Mouse (Mus musculus): ENCODE measurements around the gene Ror1.

Gene Ror1

DNA sequence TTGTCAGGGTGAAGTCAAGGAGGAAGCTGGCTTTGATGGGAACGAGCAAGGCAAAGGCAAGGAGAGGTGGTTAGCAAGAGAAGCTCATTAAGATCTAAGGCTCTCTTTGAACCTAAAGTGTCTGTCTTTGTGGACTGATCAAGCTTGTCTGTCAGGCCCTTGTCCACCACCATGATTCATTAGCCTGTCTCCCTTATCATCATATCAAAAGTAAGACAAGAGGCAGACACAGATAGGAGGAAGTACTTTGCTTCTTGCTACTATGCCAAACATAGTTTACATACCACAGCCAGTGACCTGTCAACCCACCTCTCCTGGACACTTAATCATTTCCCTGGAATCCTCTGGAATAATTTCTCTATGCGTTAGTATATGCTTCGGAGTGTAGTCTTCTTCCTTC, 121.0 kb downstream of the Ror1 start:
- no peak for DNase-seq

DNA sequence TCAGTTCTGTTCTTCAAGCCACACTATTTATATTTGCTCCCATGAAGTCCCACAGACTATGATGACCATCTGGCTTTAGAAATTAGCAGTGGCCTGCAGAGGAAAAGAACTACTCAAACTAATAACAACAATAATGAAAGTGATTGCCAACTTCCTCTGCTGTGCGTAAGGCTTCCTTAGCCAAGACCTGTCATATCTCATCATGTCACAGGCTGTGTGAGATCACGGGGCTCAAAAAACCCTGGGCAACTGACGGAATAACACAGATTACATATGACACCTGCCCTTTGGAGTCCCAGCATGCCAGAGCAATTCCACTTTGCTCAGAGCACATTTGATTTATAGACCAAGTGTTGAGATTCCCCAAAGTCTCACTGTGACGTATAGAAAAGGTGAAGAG, 123.4 kb downstream of the Ror1 start:
- no peak for DNase-seq

DNA sequence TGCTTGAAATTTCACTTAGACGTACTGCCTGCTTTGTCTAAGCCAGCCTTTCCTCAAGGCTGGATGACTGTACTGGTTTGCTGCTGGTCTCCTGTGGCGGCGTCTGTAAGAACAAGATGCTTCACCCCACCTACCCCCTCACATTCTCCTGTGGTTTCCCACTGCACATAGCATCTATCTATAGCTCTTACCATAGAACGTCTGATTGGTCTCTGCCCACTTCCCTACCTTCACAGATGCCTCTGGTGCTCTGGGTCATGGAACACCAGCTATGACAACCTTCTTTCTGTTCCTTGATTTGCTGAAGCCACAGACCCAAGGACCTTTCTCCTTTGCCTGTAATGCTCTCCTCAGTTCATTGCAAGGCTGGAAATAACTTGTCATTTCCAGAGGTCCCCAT, 124.0 kb downstream of the Ror1 start:
- no peak for DNase-seq

DNA sequence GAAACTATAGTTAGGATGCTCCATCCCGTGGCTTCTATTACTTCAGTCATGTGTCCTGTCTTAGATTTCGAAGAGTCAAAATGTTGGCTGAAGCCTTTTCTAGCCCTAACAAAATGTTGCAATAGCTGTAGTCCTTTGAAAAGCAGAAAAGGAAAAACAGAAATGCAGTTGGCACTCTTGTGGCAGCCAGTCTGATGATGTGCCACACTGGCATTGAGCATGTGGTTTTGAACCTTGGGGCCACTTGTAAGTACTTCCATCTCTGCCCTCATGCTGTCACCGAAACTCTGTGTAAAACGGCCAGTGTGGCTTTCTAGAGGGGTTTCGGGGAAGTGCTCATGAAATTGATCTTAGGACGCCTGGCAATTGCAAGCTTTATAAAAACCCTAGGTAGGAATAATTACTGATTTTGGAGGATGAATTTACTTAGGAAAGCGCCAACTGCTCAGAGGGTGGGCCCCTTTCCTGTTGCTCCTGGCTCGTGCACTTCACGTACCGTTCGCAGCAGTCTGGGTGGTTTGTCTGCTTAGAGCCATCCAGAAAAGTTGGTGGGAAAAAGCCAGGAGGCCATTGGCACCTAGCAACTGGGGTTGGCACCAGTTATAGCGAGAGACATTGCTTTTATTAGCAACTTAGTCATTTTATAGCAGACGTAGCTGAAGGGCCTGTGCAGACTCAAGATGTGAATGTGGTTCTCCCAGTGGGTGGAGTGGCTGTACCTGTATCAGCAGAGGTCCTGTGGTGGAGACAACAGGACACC, 126.6 kb downstream of the Ror1 start:
- DNase-seq: no peak

DNA sequence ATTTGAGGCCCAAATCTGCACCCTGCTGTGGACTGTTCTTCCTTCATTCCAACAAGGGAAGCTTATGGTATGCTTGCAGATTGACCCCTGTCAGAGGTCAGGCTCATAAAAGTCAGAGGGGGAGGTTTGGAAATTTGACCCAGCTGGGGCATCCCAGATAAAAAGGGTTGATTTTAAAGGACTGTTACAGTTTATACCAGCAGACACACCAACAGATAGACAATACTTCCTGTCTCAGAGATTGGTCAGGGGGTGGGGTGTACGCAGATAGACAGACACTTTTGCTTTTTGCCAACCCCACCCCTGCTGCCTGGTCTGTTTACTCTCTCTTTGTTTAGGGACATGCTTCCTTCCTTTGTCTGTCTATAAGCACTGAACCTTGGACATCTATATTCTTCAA, 127.9 kb downstream of the Ror1 start:
- DNase-seq: no peak

DNA sequence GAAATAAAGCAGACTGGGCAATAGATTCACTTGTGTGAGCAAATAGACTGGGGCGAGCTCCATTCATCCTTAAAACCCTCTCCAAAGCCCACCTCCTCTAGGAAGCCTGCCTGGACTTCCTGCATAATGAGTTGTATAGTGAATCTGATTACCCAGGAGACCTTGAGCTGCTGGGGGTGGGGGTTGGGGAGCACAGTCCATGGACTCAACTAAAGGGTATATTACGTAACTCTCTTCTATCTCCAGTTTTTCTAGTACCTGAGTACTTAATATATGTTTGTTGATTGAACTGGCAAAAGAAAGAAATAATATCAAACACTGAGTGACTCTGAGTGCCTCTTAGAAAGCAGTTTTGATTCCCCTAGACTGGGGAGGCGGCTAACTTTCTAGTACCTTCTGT, 128.4 kb downstream of the Ror1 start:
- DNase-seq: no peak

DNA sequence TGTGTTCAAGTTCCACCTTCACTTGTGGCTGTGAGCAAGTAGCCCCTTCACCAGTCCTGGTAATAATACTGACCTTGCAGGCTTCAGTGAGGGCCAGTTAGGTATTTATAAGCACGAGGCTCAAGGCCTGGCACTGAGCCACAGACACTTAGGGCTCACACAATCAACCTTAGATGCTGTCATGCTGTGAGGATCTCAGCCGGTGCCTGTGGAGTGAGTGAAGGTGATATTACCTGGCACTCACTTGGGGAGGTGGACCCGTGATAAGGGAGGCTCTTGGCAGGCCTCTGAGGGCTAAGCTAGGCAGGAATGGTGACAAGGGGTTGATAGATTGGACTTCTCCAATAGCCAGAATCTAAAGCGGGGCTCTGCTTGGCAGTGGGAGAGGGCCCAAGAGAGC, 131.0 kb downstream of the Ror1 start:
- peak; percentile 70 for DNase-seq

DNA sequence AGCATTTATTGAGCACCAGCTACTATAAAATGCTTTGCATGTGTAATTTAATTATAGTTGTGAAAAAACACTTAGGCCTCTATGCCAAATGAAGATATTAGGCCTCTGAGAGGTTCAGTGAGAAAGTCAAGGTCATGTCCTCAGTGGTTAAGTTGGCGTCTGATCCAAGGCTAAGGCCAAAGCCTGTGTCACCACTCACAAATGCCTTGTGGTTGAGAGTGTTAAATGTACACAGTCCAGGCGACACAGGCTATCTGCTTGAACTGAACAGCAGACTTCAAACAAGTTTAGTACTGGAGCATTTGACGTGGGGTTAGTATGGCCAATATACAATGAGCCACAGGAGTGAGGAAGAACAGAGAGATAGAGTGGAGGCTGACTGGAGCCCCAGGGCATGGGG, 132.5 kb downstream of the Ror1 start:
- no peak for DNase-seq

DNA sequence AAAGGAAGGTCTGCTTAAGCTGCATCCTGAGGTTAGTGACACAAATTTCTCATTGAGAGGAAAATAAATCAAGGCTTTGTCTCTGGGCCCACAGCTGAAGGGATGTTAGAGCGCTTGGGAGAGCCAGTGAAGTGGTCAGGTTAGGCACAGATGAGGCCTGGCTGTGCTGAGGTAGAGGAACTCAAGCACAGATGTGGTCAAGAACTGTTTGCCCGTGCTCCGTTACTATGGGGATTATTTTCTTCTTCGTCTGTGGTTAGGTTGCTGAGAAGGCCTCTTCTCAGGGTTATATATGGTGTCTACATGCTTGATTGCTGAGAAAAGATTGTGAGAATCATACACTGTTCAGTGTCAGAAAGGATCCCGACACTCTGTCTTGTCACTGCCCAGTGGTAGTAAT, 134.7 kb downstream of the Ror1 start:
- no peak for DNase-seq

DNA sequence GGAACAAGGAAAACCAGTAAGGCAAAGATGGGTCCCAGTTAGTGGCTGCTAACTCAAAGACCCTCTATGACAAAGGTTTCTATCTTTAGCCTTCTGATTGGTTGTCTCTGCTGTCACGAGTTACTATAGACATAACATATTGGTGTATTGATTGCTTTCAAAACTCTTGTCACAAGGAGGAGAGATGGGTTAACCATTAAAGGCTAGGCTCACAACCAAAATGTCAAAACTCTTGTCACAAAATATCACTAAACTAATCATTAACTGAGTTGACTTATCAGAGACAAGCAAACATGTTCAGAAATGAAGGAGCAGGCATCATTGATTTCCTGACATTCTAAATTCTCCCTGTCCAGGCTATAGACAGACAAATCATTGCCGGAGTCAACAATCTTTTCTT, 135.4 kb downstream of the Ror1 start:
- DNase-seq: no peak

DNA sequence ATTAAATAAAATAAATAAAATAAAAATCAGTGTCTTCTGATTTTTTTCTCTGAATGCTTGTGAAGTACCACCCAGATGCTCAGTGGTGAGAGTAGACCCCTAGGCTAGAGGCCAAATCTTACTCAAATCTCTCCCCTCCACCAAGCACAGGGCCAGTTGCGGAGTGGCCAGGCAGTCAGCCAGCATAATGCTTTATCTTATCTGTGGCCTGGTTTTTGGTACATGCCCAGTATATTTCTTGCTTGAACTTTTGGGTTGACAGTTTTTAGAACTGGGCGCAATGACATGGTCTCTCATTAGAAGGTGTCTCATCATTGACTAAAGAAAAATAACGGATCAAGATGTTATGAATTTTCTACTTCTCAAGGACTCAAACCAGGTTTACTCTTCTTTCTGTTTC, 136.3 kb downstream of the Ror1 start:
- DNase-seq: no peak

DNA sequence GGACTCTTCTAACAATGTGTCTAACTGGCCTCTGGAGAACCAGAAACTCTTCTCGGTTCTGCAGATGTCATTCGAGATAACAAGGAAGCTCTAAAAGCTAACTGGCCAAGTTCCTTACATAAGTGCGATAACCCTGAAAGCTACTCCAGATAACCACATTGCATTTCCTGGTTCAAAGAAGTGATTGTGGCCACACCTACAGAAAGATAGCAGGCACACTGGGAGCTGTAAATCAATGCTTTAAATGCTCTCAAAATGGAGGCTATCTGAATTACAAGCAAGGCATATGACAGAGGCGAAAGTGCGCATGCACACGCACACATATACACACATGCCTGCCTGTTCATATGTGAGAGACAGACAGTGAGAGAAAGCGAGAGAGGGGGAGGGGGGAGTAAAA, 136.9 kb downstream of the Ror1 start:
- no peak for DNase-seq

DNA sequence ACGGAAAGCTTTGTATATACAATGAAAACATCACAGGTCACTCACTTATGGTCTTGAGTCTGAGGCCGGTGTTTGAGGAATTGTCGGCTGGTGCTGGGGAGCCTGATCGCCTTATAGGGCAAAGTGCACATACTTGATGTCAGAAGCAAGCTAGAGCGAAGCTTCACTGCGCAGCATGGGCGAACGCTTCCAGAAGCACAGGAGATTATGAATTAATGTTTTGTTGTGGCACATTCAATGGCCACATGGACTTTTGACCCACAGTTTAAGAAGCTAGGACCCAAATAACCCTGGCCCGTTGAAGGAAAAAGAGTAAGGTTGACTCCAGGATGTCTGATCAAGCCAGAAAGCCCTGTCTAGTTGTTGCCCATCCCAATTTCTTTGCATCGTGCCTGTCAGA, 138.2 kb downstream of the Ror1 start:
- peak; percentile 72 for DNase-seq

DNA sequence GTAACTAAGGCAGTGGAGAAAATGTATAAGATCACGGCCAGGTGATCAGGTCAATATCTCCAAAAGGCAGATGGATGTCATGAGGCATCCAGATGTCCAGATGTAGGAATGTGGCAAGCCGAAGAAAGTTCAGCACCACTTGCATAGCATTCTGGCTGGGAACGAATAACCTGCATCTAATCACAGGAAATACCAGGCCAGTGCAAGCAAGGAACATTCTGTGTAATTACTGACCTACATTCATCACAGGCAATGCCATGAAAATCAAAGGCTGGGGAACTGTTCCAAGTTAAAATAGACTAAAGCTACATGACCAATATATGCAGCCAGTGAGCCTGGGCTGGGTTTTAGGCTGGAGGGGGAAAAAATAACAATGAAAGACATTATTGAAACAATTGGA, 140.7 kb downstream of the Ror1 start:
- no peak for DNase-seq

DNA sequence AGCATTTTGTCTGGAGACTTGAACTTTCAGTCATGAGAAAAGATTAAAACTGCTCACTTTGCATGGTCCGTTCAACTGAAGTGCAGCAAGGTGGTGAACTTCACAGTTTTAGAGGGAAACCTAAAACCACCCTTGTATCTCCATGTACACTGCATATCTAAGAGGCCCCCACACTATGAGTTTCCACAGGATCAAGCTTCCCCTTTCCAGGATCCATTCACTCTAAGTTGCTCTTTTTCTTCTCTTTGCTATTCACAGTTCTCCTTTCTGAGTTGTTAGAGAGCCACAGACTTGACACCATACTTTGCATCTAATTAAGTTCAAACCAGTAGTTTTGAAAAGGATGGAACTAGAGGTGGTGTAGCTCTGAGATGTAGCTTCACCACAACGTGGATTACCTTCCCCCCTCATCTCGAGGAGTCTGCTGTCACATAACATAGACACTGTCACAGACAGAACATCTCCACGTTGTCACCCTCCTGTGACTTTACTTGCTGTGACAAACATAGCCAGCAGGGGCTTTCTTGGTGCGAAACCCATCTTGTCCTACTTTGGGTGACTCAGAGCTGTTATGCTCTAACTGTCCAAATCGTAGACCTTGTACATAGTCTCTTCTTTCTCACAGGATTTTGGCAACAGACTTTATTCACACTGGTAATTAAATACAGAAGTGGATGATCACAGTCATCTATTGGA, 146.6 kb downstream of the Ror1 start:
- DNase-seq: no peak

DNA sequence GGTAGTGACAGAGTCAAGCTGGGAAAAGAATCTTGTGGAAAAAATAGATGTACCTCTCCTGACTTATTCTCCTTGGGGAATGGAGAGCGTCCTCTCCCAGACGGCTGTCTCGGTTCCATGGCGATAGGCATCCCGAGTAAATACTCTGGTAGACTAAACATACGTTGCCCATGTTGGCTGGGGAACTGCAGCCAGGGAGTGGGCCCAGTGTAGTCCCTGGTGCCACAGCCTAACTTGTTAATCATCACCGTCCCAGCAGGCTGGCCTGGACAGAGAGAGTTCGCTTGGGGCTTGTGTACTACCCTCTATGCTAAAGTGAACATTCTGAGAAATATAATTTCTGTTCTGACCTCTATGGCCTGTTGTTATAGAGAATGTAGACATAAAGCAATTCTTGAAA, 148.7 kb downstream of the Ror1 start:
- DNase-seq: no peak

DNA sequence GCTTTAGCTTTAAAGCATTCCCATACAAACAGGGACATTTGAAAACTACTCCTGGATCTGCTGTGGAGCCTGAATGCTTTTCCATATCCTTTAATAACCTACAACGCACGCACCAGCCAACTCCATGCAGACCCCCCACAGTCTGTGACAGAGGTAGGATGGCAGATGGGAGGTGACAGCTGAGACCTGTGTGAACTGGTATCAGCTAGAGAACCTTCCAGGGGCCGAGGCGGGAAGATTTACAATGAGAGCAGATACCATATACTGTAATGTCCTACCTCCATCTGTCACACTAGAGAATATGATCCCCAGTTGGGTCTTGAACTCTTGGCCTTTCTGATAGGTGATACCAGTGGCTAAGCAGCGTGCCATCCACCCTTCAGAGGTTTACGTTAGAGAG, 149.1 kb downstream of the Ror1 start:
- DNase-seq: no peak

DNA sequence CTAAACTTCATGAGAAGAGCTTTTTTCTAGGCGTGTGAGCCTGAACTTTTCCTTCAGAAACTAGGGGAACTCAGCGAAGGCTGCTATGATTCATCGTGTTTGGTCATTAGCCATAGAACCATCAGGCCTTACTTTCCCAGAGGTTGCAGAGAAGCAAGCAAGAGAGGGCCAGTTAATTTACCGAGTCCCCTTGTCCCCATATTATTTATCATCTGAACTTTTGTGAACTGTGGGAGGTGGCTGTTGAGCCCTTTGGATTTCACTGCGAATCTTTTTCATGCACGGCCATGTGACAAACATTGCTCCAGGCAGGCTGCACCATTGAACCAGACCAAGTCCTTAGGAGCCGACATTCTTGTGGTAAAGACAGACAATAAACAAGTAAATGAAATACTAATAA, 152.2 kb downstream of the Ror1 start:
- peak; percentile 53 for DNase-seq

DNA sequence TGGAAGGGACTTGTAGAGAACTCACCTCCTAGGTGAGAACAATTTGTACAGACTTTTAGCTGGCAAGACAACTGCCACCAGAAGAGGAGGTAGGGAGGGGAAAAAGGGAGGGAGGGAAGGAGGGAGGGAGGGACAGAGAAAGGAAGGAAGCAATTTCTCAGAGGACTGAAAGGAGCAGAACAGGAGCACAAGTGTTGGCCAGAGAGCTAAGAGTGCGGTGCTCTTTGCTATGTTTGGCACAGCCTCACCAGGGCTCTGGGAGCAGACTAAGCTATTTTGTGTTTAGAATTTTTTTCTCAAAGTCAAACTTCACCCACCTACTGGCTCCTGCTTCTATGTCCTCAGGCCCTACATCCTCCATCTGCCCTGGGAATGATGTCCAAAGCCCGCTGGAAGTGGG, 152.7 kb downstream of the Ror1 start:
- peak; percentile 23 for DNase-seq

DNA sequence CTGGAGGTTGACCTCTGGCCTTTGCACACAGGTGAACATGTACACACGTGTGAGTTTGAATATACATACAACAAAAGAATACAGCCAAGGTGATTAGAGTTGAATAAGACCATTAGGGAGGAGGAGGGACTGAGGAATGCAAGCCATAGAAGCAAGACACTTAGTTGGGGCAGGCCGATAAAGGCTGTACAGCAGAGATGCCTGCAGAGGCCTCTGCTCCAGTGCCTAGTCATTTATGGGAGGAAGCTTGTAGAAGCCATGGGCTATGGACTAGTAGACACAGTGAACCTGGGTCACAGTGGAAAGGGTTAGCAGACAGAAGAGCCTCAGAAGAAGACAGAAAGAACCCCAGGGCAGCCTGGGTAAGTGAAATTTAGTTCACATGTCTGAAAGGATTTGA, 155.7 kb downstream of the Ror1 start:
- DNase-seq: no peak

DNA sequence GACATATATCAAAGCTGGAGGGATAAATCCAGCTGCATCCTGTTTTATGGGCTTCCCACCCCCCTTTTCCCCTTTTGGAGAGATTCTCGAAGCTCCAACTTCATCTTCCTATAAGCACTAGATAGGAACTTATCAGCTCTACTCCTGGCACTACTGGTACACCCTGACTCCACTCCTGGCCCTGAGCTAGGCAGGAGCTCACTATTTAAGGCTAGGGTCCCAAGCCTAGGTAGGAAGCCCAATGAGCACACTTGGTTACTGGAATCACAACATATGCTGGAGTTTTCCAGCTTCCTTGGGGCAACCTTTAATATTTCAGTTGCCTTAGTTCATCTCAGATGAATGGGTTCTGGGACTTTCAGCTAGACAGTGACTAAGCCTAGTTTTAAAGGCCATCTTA, 156.5 kb downstream of the Ror1 start:
- DNase-seq: no peak

DNA sequence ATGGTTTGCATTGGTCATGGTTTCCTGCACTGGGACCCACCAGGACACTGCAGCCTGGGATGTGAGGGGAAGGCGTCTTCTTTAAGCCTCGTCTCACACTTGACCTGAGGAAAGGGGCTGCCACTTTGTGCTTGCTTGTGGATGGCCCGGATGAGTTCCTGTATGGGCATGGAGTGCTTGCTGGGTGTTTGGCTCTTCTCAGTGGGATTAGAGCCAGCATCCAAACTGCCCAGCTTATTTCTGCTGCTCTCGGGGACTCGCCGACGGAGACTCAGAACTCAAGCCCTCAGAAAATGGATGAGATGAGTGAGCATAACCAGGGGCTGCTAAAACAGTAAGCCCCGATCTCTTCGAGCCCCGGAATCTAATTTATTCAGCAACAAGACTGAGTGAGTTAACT, 157.1 kb downstream of the Ror1 start:
- no peak for DNase-seq

DNA sequence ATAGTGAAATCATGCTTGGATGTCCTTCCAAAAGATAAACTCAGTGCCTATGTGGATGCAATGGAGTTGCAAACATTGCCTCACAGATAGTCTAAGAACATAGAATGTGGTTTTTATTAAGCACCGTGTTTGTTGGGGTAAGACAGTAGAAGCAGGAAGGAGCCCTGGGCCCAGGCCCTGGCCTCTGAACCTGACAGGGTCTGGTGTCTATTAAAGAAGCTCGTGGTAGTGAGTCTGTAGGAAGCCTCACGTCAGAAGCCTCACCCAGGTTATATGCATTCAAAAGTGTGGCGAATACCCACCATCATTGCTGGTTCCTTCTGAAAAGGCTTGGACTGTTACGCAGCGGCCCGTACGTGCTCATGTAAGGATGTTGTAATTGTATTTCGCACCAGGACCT, 157.8 kb downstream of the Ror1 start:
- DNase-seq: no peak

DNA sequence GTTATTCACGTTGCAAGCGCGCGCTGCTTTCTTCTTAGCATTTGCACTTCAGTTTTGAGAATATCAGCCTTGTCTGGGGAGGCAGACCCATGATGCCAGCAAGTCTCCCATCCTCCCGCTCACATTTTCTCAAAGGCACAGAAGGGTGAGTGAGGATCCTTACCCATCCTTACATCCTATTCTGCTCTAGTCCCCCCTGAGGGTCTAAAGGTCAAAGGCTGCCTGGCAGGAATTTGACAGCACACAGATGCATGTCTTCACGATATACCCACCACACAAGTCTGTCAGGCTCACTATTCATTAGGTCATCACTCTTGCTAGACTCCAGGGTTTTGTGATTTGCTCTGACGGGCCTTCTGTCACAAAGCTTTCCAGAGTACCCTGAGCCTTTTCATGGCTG, 158.2 kb downstream of the Ror1 start:
- no peak for DNase-seq

DNA sequence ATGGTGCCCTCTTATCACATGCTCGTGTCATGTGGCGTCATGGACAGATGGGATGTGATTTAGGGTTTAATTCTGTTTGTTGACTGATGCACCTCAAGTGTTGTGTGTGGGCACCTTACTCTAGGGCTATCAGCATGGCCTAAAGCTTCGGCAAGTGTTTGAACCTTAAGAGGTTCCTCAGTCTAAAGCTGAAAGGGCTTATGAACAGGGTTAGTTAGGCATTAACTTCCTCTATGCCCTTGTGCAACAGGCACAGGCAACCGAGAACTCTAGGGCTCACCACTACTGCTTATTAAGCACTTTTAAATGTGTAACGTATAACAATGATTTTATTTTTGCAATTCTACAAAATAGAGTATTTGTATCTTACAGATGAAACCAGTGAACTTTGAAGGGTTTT, 162.9 kb downstream of the Ror1 start:
- DNase-seq: peak; percentile 57

Measured in kidney, adult 9 months (tissue).